Mouse (Mus musculus): ENCODE data around the gene Nkiras1. TPM values are rescaled to one million over a fixed set of nuclear protein-coding genes. Genes with fewer than 3 reads are reported as not detected.

Nkiras1 gene
- total RNA-seq, 2 experiments from 2014 or later = 74.7 to 83.0 TPM

Other genes with a start within 250 kb of the Nkiras1 start
- 10 to 100 TPM; 37.8 to 46.8 TPM for gene Nr1d2, start 32.0 kb upstream of the Nkiras1 start, total RNA-seq (2021)
- 100 to 1,000 TPM; 477 to 590 TPM for gene Rpl15, start 255 bp downstream of the Nkiras1 start, total RNA-seq (2021)
- 100 to 1,000 TPM; 107 to 113 TPM for gene Ube2e1, start 60.7 kb downstream of the Nkiras1 start, total RNA-seq (2021)